Mouse (Mus musculus): Measurements from ENCODE around the gene Socs7. TPM values are rescaled to one million over a fixed set of nuclear protein-coding genes. Genes with fewer than 3 reads are reported as not detected.
A peak's percentile ranks its signal among the peaks of the same experiment; 100 is the strongest.

The Socs7 gene
- polyA plus RNA-seq, 1 experiment: 13.5 TPM

- H3K27ac ChIP-seq (ENCODE audit: insufficient read depth, low read depth, low read length): no peak overlapping the region
- H3K36me3 ChIP-seq (ENCODE audit: control insufficient read depth, insufficient read depth, low read length): no peaks in the 10 kb centered on the region
- DNase-seq: peak; percentile 89
- H3K4me3 ChIP-seq (ENCODE audit: insufficient read depth, low read depth, low read length): peak overlapping the region; percentile 13; the same call in 1 of the 2 replicates
- 3% methylated on average over 32 of the region's 32 CpGs for WGBS
- no peak for TF ChIP-seq CTCF (conservative IDR thresholded peaks at IDR 0.05; ENCODE audit: insufficient read depth, insufficient read length, low read depth, low read length)
- TF ChIP-seq POLR2A (IDR thresholded peaks at IDR 0.05; ENCODE audit: low read depth, low read length): no peak
- H3K27me3 ChIP-seq (replicated peaks; ENCODE audit: control insufficient read depth, insufficient read depth, low read length): no peaks in the 10 kb centered on the region
- H3K4me1 ChIP-seq (ENCODE audit: control insufficient read depth, insufficient read depth, low read length): peaks cover 6% of the 10 kb centered on the region; the same call in 1 of the 2 replicates
Observed at GRCm38 (mm10) chr11:97427794-97428725, 65.7 kb downstream of the Socs7 start.

GRCm38 (mm10) chr11:97428726-97429077, 66.4 kb downstream of the Socs7 start:
- peaks cover 6% of the 10 kb centered on the region; the same call in 1 of the 2 replicates for H3K4me1 ChIP-seq (ENCODE audit: control insufficient read depth, insufficient read depth, low read length)
- no peak for DNase-seq
- H3K27me3 ChIP-seq (replicated peaks; ENCODE audit: control insufficient read depth, insufficient read depth, low read length): no peaks in the 10 kb centered on the region
- no peak overlapping the region for H3K27ac ChIP-seq (ENCODE audit: insufficient read depth, low read depth, low read length)
- TF ChIP-seq CTCF (conservative IDR thresholded peaks at IDR 0.05; ENCODE audit: insufficient read depth, insufficient read length, low read depth, low read length): no peak
- 52% methylated on average over 4 of the region's 4 CpGs for WGBS
- no peaks in the 10 kb centered on the region for H3K36me3 ChIP-seq (ENCODE audit: control insufficient read depth, insufficient read depth, low read length)
- H3K4me3 ChIP-seq (ENCODE audit: insufficient read depth, low read depth, low read length): no peak overlapping the region

- Histone ChIP-seq H3K27me3 (replicated peaks; ENCODE audit: control insufficient read depth, insufficient read depth, low read length) (no peaks in the 10 kb centered on the region), H3K4me1 (ENCODE audit: control insufficient read depth, insufficient read depth, low read length) (peaks cover 7% of the 10 kb centered on the region; the same call in 1 of the 2 replicates), H3K36me3 (ENCODE audit: control insufficient read depth, insufficient read depth, low read length) (no peaks in the 10 kb centered on the region), H3K4me3 (ENCODE audit: insufficient read depth, low read depth, low read length) (no peak overlapping the region), H3K27ac (ENCODE audit: insufficient read depth, low read depth, low read length) (no peak overlapping the region)
- WGBS: 67% methylated on average over 8 of the region's 8 CpGs
- TF ChIP-seq CTCF (conservative IDR thresholded peaks at IDR 0.05; ENCODE audit: insufficient read depth, insufficient read length, low read depth, low read length) (no peak), POLR2A (IDR thresholded peaks at IDR 0.05; ENCODE audit: low read depth, low read length) (no peak)
- DNase-seq: no peak
Observed at GRCm38 (mm10) chr11:97429615-97430014, 67.3 kb downstream of the Socs7 start.

- Histone ChIP-seq H3K36me3 (ENCODE audit: control insufficient read depth, insufficient read depth, low read length) (no peaks in the 10 kb centered on the region), H3K27ac (ENCODE audit: insufficient read depth, low read depth, low read length) (no peak overlapping the region), H3K4me3 (ENCODE audit: insufficient read depth, low read depth, low read length) (no peak overlapping the region), H3K27me3 (replicated peaks; ENCODE audit: control insufficient read depth, insufficient read depth, low read length) (no peaks in the 10 kb centered on the region), H3K4me1 (ENCODE audit: control insufficient read depth, insufficient read depth, low read length) (peaks cover 19% of the 10 kb centered on the region)
- peak; percentile 65 for DNase-seq
- TF ChIP-seq CTCF (conservative IDR thresholded peaks at IDR 0.05; ENCODE audit: insufficient read depth, insufficient read length, low read depth, low read length): peak; percentile 96
- no peak for TF ChIP-seq POLR2A (IDR thresholded peaks at IDR 0.05; ENCODE audit: low read depth, low read length)
- WGBS: 12% methylated on average over 3 of the region's 3 CpGs
Observed at GRCm38 (mm10) chr11:97432015-97432414, 69.7 kb downstream of the Socs7 start.

GRCm38 (mm10) chr11:97432983-97433539, 70.7 kb downstream of the Socs7 start:
- no peak overlapping the region for H3K27ac ChIP-seq (ENCODE audit: insufficient read depth, low read depth, low read length)

GRCm38 (mm10) chr11:97434121-97434520, 71.8 kb downstream of the Socs7 start:
- H3K27ac ChIP-seq (ENCODE audit: insufficient read depth, low read depth, low read length): no peak overlapping the region
- 78% methylated on average over 8 of the region's 8 CpGs for WGBS
- no peak for TF ChIP-seq CTCF (conservative IDR thresholded peaks at IDR 0.05; ENCODE audit: insufficient read depth, insufficient read length, low read depth, low read length)
- no peak for TF ChIP-seq POLR2A (IDR thresholded peaks at IDR 0.05; ENCODE audit: low read depth, low read length)
- H3K4me3 ChIP-seq (ENCODE audit: insufficient read depth, low read depth, low read length): no peak overlapping the region
- no peaks in the 10 kb centered on the region for H3K27me3 ChIP-seq (replicated peaks; ENCODE audit: control insufficient read depth, insufficient read depth, low read length)
- peaks cover 22% of the 10 kb centered on the region for H3K4me1 ChIP-seq (ENCODE audit: control insufficient read depth, insufficient read depth, low read length)
- no peaks in the 10 kb centered on the region for H3K36me3 ChIP-seq (ENCODE audit: control insufficient read depth, insufficient read depth, low read length)
- no peak for DNase-seq

More at GRCm38 (mm10) chr11:97432983-97433539, 70.7 kb downstream of the Socs7 start:
- TF ChIP-seq CTCF (conservative IDR thresholded peaks at IDR 0.05; ENCODE audit: insufficient read depth, insufficient read length, low read depth, low read length): no peak
- TF ChIP-seq POLR2A (IDR thresholded peaks at IDR 0.05; ENCODE audit: low read depth, low read length): no peak
- WGBS: 39% methylated on average over 8 of the region's 8 CpGs
- Histone ChIP-seq H3K27me3 (replicated peaks; ENCODE audit: control insufficient read depth, insufficient read depth, low read length) (no peaks in the 10 kb centered on the region), H3K4me3 (ENCODE audit: insufficient read depth, low read depth, low read length) (no peak overlapping the region), H3K36me3 (ENCODE audit: control insufficient read depth, insufficient read depth, low read length) (no peaks in the 10 kb centered on the region), H3K4me1 (ENCODE audit: control insufficient read depth, insufficient read depth, low read length) (peaks cover 21% of the 10 kb centered on the region)
- peak; percentile 60 for DNase-seq
